Mouse (Mus musculus): Measurements from ENCODE around the gene Palm2. TPM values are rescaled to one million over a fixed set of nuclear protein-coding genes. Genes with fewer than 3 reads are reported as not detected.

The Palm2 gene
- polyA plus RNA-seq, 1 experiment: not detected

GRCm38 (mm10) chr4:57607247-57607942, 173.3 kb downstream of the Palm2 start:
- Histone ChIP-seq H3K27me3 (ENCODE audit: control insufficient read depth, insufficient read depth, low read length) (no peaks in the 10 kb centered on the region), H3K27ac (ENCODE audit: insufficient read depth, low read length) (no peak overlapping the region), H3K4me1 (ENCODE audit: control insufficient read depth, insufficient read depth, insufficient read length) (no peaks in the 10 kb centered on the region), H3K4me3 (ENCODE audit: extremely low read depth, insufficient read depth, insufficient read length) (no peak overlapping the region), H3K36me3 (ENCODE audit: control insufficient read depth, insufficient read depth, low read length) (no peaks in the 10 kb centered on the region)
- TF ChIP-seq POLR2A (IDR thresholded peaks at IDR 0.05; ENCODE audit: low read depth, low read length) (no peak), CTCF (IDR thresholded peaks at IDR 0.05; ENCODE audit: extremely low read depth, insufficient read depth, insufficient read length, insufficient replicate concordance) (peak; percentile 8; the same call in 1 of the 2 replicates)
- DNase-seq (ENCODE audit: low read depth in 1 of 2, low spot score in 2 of 2): peak in 1 of 2 experiments; percentile 24
- WGBS: 56% methylated on average over 22 of the region's 22 CpGs

GRCm38 (mm10) chr4:57611303-57612077, 177.4 kb downstream of the Palm2 start:
- 74% methylated on average over 17 of the region's 17 CpGs for WGBS
- no peak for DNase-seq (ENCODE audit: low read depth in 1 of 2, low spot score in 2 of 2)
- H3K4me3 ChIP-seq (ENCODE audit: extremely low read depth, insufficient read depth, insufficient read length): no peak overlapping the region
- H3K4me1 ChIP-seq (ENCODE audit: control insufficient read depth, insufficient read depth, insufficient read length): no peaks in the 10 kb centered on the region
- no peak overlapping the region for H3K27ac ChIP-seq (ENCODE audit: insufficient read depth, low read length)
- no peaks in the 10 kb centered on the region for H3K27me3 ChIP-seq (ENCODE audit: control insufficient read depth, insufficient read depth, low read length)
- H3K36me3 ChIP-seq (ENCODE audit: control insufficient read depth, insufficient read depth, low read length): no peaks in the 10 kb centered on the region
- TF ChIP-seq POLR2A (IDR thresholded peaks at IDR 0.05; ENCODE audit: low read depth, low read length) (no peak), CTCF (IDR thresholded peaks at IDR 0.05; ENCODE audit: extremely low read depth, insufficient read depth, insufficient read length, insufficient replicate concordance) (no peak)

GRCm38 (mm10) chr4:57612716-57613115, 178.7 kb downstream of the Palm2 start:
- Histone ChIP-seq H3K4me3 (ENCODE audit: extremely low read depth, insufficient read depth, insufficient read length) (no peak overlapping the region), H3K27ac (ENCODE audit: insufficient read depth, low read length) (no peak overlapping the region), H3K27me3 (ENCODE audit: control insufficient read depth, insufficient read depth, low read length) (no peaks in the 10 kb centered on the region), H3K4me1 (ENCODE audit: control insufficient read depth, insufficient read depth, insufficient read length) (no peaks in the 10 kb centered on the region), H3K36me3 (ENCODE audit: control insufficient read depth, insufficient read depth, low read length) (no peaks in the 10 kb centered on the region)
- 37% methylated on average over 5 of the region's 5 CpGs for WGBS
- DNase-seq (ENCODE audit: low read depth in 1 of 2, low spot score in 2 of 2): no peak
- TF ChIP-seq POLR2A (IDR thresholded peaks at IDR 0.05; ENCODE audit: low read depth, low read length) (no peak), CTCF (IDR thresholded peaks at IDR 0.05; ENCODE audit: extremely low read depth, insufficient read depth, insufficient read length, insufficient replicate concordance) (no peak)

GRCm38 (mm10) chr4:57614686-57615085, 180.6 kb downstream of the Palm2 start:
- no peak for TF ChIP-seq CTCF (IDR thresholded peaks at IDR 0.05; ENCODE audit: extremely low read depth, insufficient read depth, insufficient read length, insufficient replicate concordance)
- TF ChIP-seq POLR2A (IDR thresholded peaks at IDR 0.05; ENCODE audit: low read depth, low read length): no peak
- Histone ChIP-seq H3K27ac (ENCODE audit: insufficient read depth, low read length) (no peak overlapping the region), H3K4me1 (ENCODE audit: control insufficient read depth, insufficient read depth, insufficient read length) (no peaks in the 10 kb centered on the region), H3K36me3 (ENCODE audit: control insufficient read depth, insufficient read depth, low read length) (no peaks in the 10 kb centered on the region), H3K27me3 (ENCODE audit: control insufficient read depth, insufficient read depth, low read length) (no peaks in the 10 kb centered on the region), H3K4me3 (ENCODE audit: extremely low read depth, insufficient read depth, insufficient read length) (no peak overlapping the region)
- DNase-seq (ENCODE audit: low read depth in 1 of 2, low spot score in 2 of 2): no peak
- 83% methylated on average over 4 of the region's 4 CpGs for WGBS

- TF ChIP-seq POLR2A (IDR thresholded peaks at IDR 0.05; ENCODE audit: low read depth, low read length) (no peak), CTCF (IDR thresholded peaks at IDR 0.05; ENCODE audit: extremely low read depth, insufficient read depth, insufficient read length, insufficient replicate concordance) (no peak)
- DNase-seq (ENCODE audit: low read depth in 1 of 2, low spot score in 2 of 2): no peak
- no peaks in the 10 kb centered on the region for H3K36me3 ChIP-seq (ENCODE audit: control insufficient read depth, insufficient read depth, low read length)
- no peak overlapping the region for H3K27ac ChIP-seq (ENCODE audit: insufficient read depth, low read length)
- H3K27me3 ChIP-seq (ENCODE audit: control insufficient read depth, insufficient read depth, low read length): no peaks in the 10 kb centered on the region
- H3K4me3 ChIP-seq (ENCODE audit: extremely low read depth, insufficient read depth, insufficient read length): no peak overlapping the region
- H3K4me1 ChIP-seq (ENCODE audit: control insufficient read depth, insufficient read depth, insufficient read length): no peaks in the 10 kb centered on the region
- WGBS: 90% methylated on average over 6 of the region's 6 CpGs
Observed at GRCm38 (mm10) chr4:57618743-57619142, 184.7 kb downstream of the Palm2 start.

- Histone ChIP-seq H3K4me1 (ENCODE audit: control insufficient read depth, insufficient read depth, insufficient read length) (no peaks in the 10 kb centered on the region), H3K4me3 (ENCODE audit: extremely low read depth, insufficient read depth, insufficient read length) (no peak overlapping the region), H3K27ac (ENCODE audit: insufficient read depth, low read length) (no peak overlapping the region), H3K27me3 (ENCODE audit: control insufficient read depth, insufficient read depth, low read length) (no peaks in the 10 kb centered on the region), H3K36me3 (ENCODE audit: control insufficient read depth, insufficient read depth, low read length) (no peaks in the 10 kb centered on the region)
- 57% methylated on average over 7 of the region's 7 CpGs for WGBS
- TF ChIP-seq CTCF (IDR thresholded peaks at IDR 0.05; ENCODE audit: extremely low read depth, insufficient read depth, insufficient read length, insufficient replicate concordance) (no peak), POLR2A (IDR thresholded peaks at IDR 0.05; ENCODE audit: low read depth, low read length) (no peak)
- DNase-seq (ENCODE audit: low read depth in 1 of 2, low spot score in 2 of 2): no peak
Observed at GRCm38 (mm10) chr4:57622816-57623215, 188.8 kb downstream of the Palm2 start.

- DNase-seq (ENCODE audit: low read depth in 1 of 2, low spot score in 2 of 2): no peak
- TF ChIP-seq CTCF (IDR thresholded peaks at IDR 0.05; ENCODE audit: extremely low read depth, insufficient read depth, insufficient read length, insufficient replicate concordance) (no peak), POLR2A (IDR thresholded peaks at IDR 0.05; ENCODE audit: low read depth, low read length) (no peak)
- no peak overlapping the region for H3K4me3 ChIP-seq (ENCODE audit: extremely low read depth, insufficient read depth, insufficient read length)
- no peaks in the 10 kb centered on the region for H3K4me1 ChIP-seq (ENCODE audit: control insufficient read depth, insufficient read depth, insufficient read length)
- 98% methylated on average over 2 of the region's 2 CpGs for WGBS
- no peaks in the 10 kb centered on the region for H3K27me3 ChIP-seq (ENCODE audit: control insufficient read depth, insufficient read depth, low read length)
- H3K36me3 ChIP-seq (ENCODE audit: control insufficient read depth, insufficient read depth, low read length): no peaks in the 10 kb centered on the region
- H3K27ac ChIP-seq (ENCODE audit: insufficient read depth, low read length): no peak overlapping the region
Observed at GRCm38 (mm10) chr4:57624819-57625218, 190.8 kb downstream of the Palm2 start.

All from spleen, adult 2 months (tissue).